Mouse (Mus musculus) kidney, postnatal 14 days (tissue): ENCODE data around the gene Pkm.
A peak's percentile ranks its signal among the peaks of the same experiment; 100 is the strongest.

ENCODE experiments used
- DNase-seq: peaks from one replicate; pipeline ENCODE4 v3.0.0; 2022; ENCODE audit warnings: mixed read lengths

The Pkm gene

DNA sequence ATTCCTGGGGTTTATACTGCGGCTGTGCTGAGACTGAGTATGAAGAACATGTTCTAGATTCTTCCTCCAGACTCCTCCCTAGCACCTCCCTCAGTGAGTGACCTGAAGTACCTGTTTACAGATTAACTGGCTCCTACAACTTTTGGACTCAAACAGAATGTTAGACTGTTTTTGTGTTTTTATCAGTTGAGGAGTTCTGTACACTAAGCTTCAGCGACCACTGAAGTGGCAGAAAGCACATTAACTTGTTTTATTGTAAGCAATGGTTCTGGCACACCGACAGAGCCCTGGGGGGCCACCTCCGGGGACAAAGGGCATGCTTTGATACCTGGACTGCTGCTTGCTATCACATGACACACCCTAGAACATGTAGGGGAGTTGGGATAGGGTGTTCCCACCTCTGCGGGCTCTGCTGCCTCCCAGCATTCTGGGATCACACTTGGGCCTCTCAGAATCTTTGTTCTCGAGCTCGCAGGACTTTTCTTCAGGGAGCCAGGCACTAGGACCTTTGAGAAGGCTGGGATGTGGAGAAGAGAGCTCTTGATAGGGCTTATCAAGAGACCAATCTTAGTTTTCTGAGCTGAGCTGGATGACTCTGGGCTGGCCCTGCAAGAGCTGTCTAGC lies 60.2 kb downstream of the Pkm start:
- DNase-seq: peak; percentile 75

DNA sequence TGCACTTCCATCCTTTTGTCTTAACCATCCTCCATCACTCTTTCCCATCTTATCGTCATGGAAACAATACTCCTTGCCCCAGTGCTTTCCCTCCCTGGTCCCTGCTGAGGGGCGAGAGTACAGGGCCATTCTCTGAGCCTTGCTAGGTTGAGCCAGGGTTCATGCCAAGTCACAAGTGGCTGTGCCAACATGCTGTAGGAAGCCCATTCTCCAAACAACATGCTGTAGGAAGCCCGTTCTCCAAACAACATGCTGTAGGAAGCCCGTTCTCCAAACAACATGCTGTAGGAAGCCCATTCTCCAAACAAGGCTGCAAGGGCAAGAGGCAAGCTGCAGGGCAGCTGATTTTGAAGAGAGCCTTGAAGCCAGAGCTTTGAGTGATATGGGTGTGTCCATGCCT lies 62.1 kb downstream of the Pkm start:
- DNase-seq: no peak

DNA sequence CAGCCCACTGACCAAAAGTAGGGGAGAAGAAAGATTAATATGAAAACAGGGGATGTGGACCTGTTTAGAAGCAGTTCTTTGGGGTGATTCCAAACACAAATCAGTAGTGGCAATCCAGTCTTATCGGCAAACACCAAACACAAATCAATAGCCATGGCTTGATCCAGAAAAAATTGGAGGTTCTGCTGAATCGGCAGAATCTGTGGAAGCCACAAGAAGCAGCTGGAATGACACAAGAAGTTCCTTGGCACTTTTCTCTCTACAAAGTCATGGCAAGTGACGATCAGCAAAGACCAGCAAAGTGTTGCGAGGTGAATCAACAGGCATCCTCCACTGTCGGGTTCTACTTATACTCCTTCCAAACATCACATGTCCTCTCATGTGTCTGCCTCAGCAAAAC lies 65.0 kb downstream of the Pkm start:
- DNase-seq: no peak

DNA sequence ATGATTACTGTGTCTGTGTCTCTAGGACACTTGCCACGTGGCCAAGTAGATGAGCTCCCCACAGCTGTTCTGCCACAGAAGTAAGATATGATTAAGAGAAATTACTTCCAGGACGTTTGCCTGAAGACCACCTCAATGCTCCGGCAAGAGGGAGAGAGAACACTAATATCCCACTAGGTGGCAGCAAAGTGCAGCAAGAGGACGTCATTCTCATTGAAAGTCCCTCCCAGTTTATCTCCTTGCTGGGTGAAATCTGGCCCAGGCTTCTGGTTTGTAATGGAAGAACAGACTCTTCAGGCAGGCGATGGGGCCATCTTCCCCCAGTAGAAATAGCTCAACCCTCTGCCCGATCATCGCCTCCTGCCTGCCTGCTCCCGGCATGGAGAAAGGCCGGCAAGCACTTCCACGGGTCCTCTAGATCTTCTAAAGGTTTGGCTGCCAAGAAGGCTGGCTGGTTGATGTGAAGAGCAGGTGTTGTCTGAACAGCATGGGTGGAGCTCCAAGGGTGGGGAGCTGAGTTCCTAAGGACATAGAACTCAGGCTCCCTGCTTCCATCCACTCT lies 67.0 kb downstream of the Pkm start:
- peak; percentile 81 for DNase-seq

DNA sequence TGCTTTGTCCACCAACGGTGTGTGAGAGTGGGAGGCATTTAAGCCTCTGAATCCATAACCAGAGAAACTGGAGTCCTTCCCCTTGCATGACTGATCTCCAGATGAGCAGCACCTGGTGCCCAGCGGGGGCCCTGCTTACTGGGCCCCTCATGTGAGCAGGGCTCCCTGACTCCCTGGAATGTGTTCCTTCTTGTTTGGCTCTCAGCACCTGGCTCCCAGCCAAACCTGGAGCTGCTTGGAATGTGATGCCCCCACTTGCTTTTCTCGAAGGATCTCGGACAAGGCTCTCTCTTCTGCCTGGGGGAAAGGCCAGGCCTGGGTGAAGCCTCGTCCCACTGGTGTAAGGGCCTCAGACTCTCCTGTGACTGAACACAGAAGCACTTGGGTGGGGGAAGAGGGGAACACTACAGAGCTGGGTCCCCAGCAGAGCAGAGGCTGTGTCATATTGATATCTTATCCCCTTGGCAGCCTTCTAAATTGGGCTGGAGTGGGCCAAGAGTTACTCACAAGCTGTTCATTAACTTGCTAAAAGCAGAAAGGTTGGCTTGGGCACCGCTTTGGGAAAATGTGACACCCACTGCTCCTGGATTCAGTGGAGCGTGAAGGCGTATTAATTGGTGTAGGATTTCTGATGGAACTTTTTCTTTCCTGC lies 67.7 kb downstream of the Pkm start:
- DNase-seq: peak; percentile 93

DNA sequence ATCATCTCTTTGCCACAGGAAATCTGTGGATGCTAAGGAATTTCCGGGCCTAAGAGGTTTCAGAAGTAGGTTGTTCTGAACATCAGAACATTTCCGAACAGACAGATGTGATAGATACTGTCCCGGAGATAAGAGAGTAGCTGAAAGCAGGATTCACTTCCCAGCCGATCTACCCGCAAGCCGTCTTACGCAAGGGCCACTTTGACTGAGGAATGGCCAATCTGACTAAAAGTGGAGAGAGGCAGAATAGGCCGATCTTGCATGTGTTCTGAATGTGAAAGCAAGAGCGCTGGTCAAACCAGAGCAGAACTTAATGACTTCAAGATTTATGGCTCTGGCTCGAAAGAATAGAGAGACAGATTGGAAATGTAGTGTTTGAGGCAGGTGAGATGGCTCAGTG lies 69.3 kb downstream of the Pkm start:
- no peak for DNase-seq

DNA sequence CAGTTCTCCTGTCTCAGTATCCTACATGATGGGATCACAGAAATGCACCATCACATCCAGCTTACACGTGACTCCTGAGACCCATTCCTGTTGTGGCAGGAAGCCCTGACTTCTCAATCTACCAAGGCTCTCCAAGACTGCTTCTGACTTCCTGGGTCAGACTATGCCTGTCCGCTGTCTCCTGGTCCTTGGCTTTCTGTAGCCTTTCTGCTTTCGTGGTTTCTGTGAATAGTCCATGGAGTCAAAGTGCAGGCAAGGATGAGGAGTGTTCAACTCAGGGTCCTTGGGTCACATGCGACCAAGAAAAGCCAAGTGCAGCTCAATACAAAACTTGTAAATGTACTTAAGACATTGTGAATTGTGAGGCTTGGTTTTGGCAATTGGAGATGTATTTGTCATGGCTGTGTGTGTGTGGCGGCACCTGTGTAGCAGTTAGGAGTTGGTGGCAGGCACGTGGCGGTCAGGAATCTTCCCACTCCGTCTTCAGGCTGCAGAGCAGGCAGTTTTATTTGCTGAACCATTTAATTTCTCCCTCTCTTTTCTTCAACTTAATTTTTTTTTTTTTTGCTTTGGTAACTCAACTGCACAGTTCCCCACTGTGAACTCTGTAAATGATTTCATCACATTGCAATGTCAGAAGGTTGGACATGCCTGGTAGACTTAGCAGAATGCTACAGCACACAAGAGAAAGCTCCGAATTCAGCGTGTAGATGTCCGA lies 71.6 kb downstream of the Pkm start:
- DNase-seq: peak; percentile 67
